Mouse (Mus musculus): Measurements from ENCODE around the gene 2300003K06Rik. TPM values are rescaled to one million over a fixed set of nuclear protein-coding genes. Genes with fewer than 3 reads are reported as not detected.

The 2300003K06Rik gene
- not detected in 2 replicates for polyA plus RNA-seq (2012; ENCODE audit: low replicate concordance)

DNA sequence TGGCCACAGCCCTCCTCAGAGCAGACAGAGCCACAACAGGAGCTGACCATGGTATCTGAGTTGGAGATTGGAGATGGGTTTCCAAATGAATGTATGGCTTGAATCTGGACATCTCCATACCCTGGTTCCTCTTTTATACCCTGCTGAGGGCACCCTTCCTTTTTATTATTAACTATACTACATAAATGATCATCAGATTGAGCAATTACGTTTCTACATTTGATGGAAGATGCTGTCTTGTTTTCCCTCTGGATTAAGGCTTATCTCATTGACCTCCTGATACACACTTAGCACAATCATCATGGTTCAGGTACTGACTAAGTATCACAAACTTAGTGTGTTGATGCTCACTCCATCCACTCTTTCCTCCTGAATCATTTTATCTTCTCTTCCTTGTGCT lies at the start of gene 2300003K06Rik:
2300003K06Rik (minus strand) TSS at position 101 of the 400 bp plus-strand sequence.

GRCm38 (mm10) chr11:99878887-99879286 lies 41.0 kb upstream of the 2300003K06Rik start, which contains the start of gene Gm11567:
Gm11567 (plus strand) TSS chr11:99879187.

GRCm38 (mm10) chr11:99873089-99873488 lies 35.2 kb upstream of the 2300003K06Rik start, which contains the start of gene Krtap9-1:
Krtap9-1 (plus strand) TSS chr11:99873389.

DNA sequence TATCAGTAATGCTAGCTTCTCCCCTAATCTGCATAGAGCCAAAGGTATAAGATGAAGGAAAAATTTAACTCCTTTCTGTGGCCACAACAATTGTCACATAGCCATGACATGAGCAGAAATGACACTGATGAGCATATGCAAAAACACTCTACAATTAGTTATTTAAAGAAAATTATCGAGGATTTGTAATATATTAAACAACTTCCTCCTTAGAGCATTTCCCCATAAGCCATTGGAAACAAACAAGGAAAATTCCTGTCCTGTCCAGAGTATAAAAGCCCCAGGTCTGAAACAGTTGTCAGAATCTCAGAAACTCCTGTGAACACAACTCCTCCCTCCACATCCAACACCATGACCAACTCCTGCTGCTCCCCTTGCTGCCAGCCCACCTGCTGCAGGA lies 26.3 kb upstream of the 2300003K06Rik start, which contains the start of gene Gm11559:
Gm11559 (plus strand) TSS at position 301 of the 400 bp plus-strand sequence.

GRCm38 (mm10) chr11:99857617-99858016 lies 19.8 kb upstream of the 2300003K06Rik start, which contains the start of gene Gm11568:
Gm11568 (plus strand) TSS chr11:99857917.

GRCm38 (mm10) chr11:99851508-99851907 lies 13.6 kb upstream of the 2300003K06Rik start, which contains the start of gene Krtap4-16:
Krtap4-16 (minus strand) TSS chr11:99851608.

GRCm38 (mm10) chr11:99815566-99815965 lies 22.3 kb downstream of the 2300003K06Rik start, which contains the start of gene Gm11564:
Gm11564 (minus strand) TSS chr11:99815666.

DNA sequence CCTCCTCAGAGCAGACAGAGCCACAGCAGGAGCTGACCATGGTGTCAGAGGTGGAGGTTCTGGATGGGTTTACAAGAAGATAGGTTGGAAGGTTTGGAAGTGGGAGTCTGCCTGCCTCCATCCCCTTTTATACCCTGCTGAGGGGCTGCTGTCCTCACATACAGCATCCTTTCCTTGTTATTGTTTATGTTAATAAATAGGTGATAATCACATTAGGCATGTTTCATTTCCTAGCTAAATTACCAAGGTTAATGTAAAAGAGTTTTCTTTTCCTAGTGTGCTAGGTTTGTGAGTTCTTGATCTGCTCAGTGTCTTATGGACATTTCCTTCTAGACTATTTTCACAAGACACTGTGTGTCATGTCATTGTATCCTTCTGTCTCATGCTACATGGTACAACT lies 28.1 kb downstream of the 2300003K06Rik start, which contains the start of gene Krtap4-13:
Krtap4-13 (minus strand) TSS at position 101 of the 400 bp plus-strand sequence.

DNA sequence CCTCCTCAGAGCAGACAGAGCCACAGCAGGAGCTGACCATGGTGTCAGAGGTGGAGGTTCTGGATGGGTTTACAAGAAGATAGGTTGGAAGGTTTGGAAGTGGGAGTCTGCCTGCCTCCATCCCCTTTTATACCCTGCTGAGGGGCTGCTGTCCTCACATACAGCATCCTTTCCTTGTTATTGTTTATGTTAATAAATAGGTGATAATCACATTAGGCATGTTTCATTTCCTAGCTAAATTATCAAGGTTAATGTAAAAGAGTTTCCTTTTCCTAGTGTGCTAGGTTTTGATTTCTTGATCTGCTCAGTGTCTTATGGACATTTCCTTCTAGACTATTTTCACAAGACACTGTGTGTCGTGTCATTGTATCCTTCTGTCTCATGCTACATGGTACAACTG lies 33.5 kb downstream of the 2300003K06Rik start, which contains the start of gene Gm11554:
Gm11554 (minus strand) TSS at position 101 of the 400 bp plus-strand sequence.

GRCm38 (mm10) chr11:99798832-99799231 lies 39.0 kb downstream of the 2300003K06Rik start, which contains the start of gene Gm11569:
Gm11569 (minus strand) TSS chr11:99798932.

DNA sequence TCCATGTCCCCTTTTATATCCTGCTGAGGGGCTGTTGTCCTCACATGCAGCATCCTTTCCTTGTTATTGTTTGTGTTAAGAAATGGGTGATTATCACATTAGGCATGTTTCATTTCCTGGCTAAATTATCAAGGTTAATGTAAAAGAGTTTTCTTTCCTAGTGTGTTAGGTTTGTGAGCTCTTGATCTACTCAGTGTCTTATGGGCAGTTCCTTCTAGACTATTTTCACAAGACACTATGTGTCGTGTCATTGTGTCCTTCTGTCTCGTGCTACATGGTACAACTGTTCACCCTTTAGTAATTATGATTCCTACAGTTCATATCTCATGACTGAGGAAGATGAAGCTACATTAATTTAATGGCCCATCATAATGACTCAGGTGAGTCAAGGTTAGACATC lies 44.5 kb downstream of the 2300003K06Rik start, which contains the start of gene Gm11596:
Gm11596 (minus strand) TSS at position 101 of the 400 bp plus-strand sequence.

Other genes with a start within 250 kb of the 2300003K06Rik start
- not detected in 2 replicates for gene Krtap1-3, start 246.7 kb downstream of the 2300003K06Rik start, polyA plus RNA-seq (2012; ENCODE audit: low replicate concordance)
- gene Krtap9-3, start 240.0 kb downstream of the 2300003K06Rik start, polyA plus RNA-seq (2012; ENCODE audit: low replicate concordance) = not detected in 2 replicates
- gene Gm11938, start 234.8 kb downstream of the 2300003K06Rik start, polyA plus RNA-seq (2012; ENCODE audit: low replicate concordance) = not detected in 2 replicates
- gene Gm11937, start 227.9 kb downstream of the 2300003K06Rik start, polyA plus RNA-seq (2012; ENCODE audit: low replicate concordance) = not detected in 2 replicates
- not detected in 2 replicates for gene Krtap2-4, start 223.2 kb downstream of the 2300003K06Rik start, polyA plus RNA-seq (2012; ENCODE audit: low replicate concordance)
- not detected in 2 replicates for gene Gm11562, start 217.6 kb downstream of the 2300003K06Rik start, polyA plus RNA-seq (2012; ENCODE audit: low replicate concordance)
- not detected in 2 replicates for gene Krtap4-1, start 209.8 kb downstream of the 2300003K06Rik start, polyA plus RNA-seq (2012; ENCODE audit: low replicate concordance)
- gene Krtap4-2, start 203.0 kb downstream of the 2300003K06Rik start, polyA plus RNA-seq (2012; ENCODE audit: low replicate concordance) = not detected in 2 replicates
- gene Krtap4-7, start 194.0 kb downstream of the 2300003K06Rik start, polyA plus RNA-seq (2012; ENCODE audit: low replicate concordance) = not detected in 2 replicates
- not detected in 2 replicates for gene Gm11555, start 187.8 kb downstream of the 2300003K06Rik start, polyA plus RNA-seq (2012; ENCODE audit: low replicate concordance)
- gene Gm11563, start 179.1 kb downstream of the 2300003K06Rik start, polyA plus RNA-seq (2012; ENCODE audit: low replicate concordance) = not detected in 2 replicates
- not detected in 2 replicates for gene Krtap4-6, start 172.1 kb downstream of the 2300003K06Rik start, polyA plus RNA-seq (2012; ENCODE audit: low replicate concordance)
- gene Gm14190, start 147.3 kb downstream of the 2300003K06Rik start, polyA plus RNA-seq (2012; ENCODE audit: low replicate concordance) = not detected in 2 replicates
- not detected in 2 replicates for gene Gm14180, start 103.8 kb downstream of the 2300003K06Rik start, polyA plus RNA-seq (2012; ENCODE audit: low replicate concordance)
- gene Gm11595, start 65.2 kb downstream of the 2300003K06Rik start, polyA plus RNA-seq (2012; ENCODE audit: low replicate concordance) = not detected in 2 replicates
- gene Krtap4-8, start 57.4 kb downstream of the 2300003K06Rik start, polyA plus RNA-seq (2012; ENCODE audit: low replicate concordance) = not detected in 2 replicates
- gene Krtap4-9, start 52.9 kb downstream of the 2300003K06Rik start, polyA plus RNA-seq (2012; ENCODE audit: low replicate concordance) = not detected in 2 replicates
- gene Gm11596, start 44.6 kb downstream of the 2300003K06Rik start, polyA plus RNA-seq (2012; ENCODE audit: low replicate concordance) = not detected in 2 replicates
- gene Gm11569, start 39.1 kb downstream of the 2300003K06Rik start, polyA plus RNA-seq (2012; ENCODE audit: low replicate concordance) = not detected in 2 replicates
- not detected in 2 replicates for gene Gm11554, start 33.6 kb downstream of the 2300003K06Rik start, polyA plus RNA-seq (2012; ENCODE audit: low replicate concordance)
- not detected in 2 replicates for gene Krtap4-13, start 28.2 kb downstream of the 2300003K06Rik start, polyA plus RNA-seq (2012; ENCODE audit: low replicate concordance)
- not detected in 2 replicates for gene Gm11564, start 22.4 kb downstream of the 2300003K06Rik start, polyA plus RNA-seq (2012; ENCODE audit: low replicate concordance)
- not detected in 2 replicates for gene Krtap4-16, start 13.5 kb upstream of the 2300003K06Rik start, polyA plus RNA-seq (2012; ENCODE audit: low replicate concordance)
- not detected in 2 replicates for gene Gm11568, start 19.9 kb upstream of the 2300003K06Rik start, polyA plus RNA-seq (2012; ENCODE audit: low replicate concordance)
- not detected in 2 replicates for gene Gm11559, start 26.4 kb upstream of the 2300003K06Rik start, polyA plus RNA-seq (2012; ENCODE audit: low replicate concordance)
- gene Krtap9-1, start 35.3 kb upstream of the 2300003K06Rik start, polyA plus RNA-seq (2012; ENCODE audit: low replicate concordance) = not detected in 2 replicates
- not detected in 2 replicates for gene Gm11567, start 41.1 kb upstream of the 2300003K06Rik start, polyA plus RNA-seq (2012; ENCODE audit: low replicate concordance)
- gene Krtap31-1, start 69.9 kb upstream of the 2300003K06Rik start, polyA plus RNA-seq (2012; ENCODE audit: low replicate concordance) = not detected in 2 replicates
- gene Gm11565, start 76.7 kb upstream of the 2300003K06Rik start, polyA plus RNA-seq (2012; ENCODE audit: low replicate concordance) = not detected in 2 replicates
- gene Krtap31-2, start 98.2 kb upstream of the 2300003K06Rik start, polyA plus RNA-seq (2012; ENCODE audit: low replicate concordance) = not detected in 2 replicates
- not detected in 2 replicates for gene Krtap9-5, start 110.4 kb upstream of the 2300003K06Rik start, polyA plus RNA-seq (2012; ENCODE audit: low replicate concordance)
- gene Krtap29-1, start 141.0 kb upstream of the 2300003K06Rik start, polyA plus RNA-seq (2012; ENCODE audit: low replicate concordance) = not detected in 2 replicates
- not detected in 2 replicates for gene Krtap16-1, start 148.5 kb upstream of the 2300003K06Rik start, polyA plus RNA-seq (2012; ENCODE audit: low replicate concordance)
- gene Krtap17-1, start 155.9 kb upstream of the 2300003K06Rik start, polyA plus RNA-seq (2012; ENCODE audit: low replicate concordance) = not detected in 2 replicates
- not detected in 2 replicates for gene Krt33a, start 178.1 kb upstream of the 2300003K06Rik start, polyA plus RNA-seq (2012; ENCODE audit: low replicate concordance)
- gene Krt33b, start 191.8 kb upstream of the 2300003K06Rik start, polyA plus RNA-seq (2012; ENCODE audit: low replicate concordance) = not detected in 2 replicates
- gene Krt34, start 203.5 kb upstream of the 2300003K06Rik start, polyA plus RNA-seq (2012; ENCODE audit: low replicate concordance) = not detected in 2 replicates
- not detected in 2 replicates for gene Krt31, start 212.5 kb upstream of the 2300003K06Rik start, polyA plus RNA-seq (2012; ENCODE audit: low replicate concordance)

All from hematopoietic multipotent progenitor cell, adult 10-12 weeks (in vitro differentiated cells).